Mouse (Mus musculus) stomach, embryonic 16.5 days (tissue): Measurements from ENCODE around the gene Gm15557. TPM values are rescaled to one million over a fixed set of nuclear protein-coding genes. Genes with fewer than 3 reads are reported as not detected.
A peak's percentile ranks its signal among the peaks of the same experiment; 100 is the strongest.

Experiments
- ATAC-seq: fragments of 200-750 bp; cut with Nextera tagmentation; 2 replicates; pipeline ENCODE4 v1.8.0; 2017; ENCODE audit warnings: moderate number of reproducible peaks, moderate TSS enrichment; ENCODE audit not compliant: insufficient read depth, low FRiP score
- H3K27ac ChIP-seq: fragments of 300-500 bp; sonication (generic); 2 replicates; pipeline ENCODE4 v1.5.1; 2014; ENCODE audit warnings: low read length
- H3K27me3 ChIP-seq: fragments of 300-500 bp; sonication (generic); 2 replicates; pipeline ENCODE4 v1.6.1; 2014; ENCODE audit warnings: low read length, control low read depth, mixed read lengths; ENCODE audit not compliant: control insufficient read depth, insufficient read depth
- H3K36me3 ChIP-seq: fragments of 300-500 bp; sonication (generic); 2 replicates; pipeline ENCODE4 v1.6.1; 2014; ENCODE audit warnings: low read length; ENCODE audit not compliant: control insufficient read depth, insufficient read depth
- H3K4me1 ChIP-seq: fragments of 300-500 bp; sonication (generic); 2 replicates; pipeline ENCODE4 v1.6.1; 2014; ENCODE audit warnings: low read length, control low read depth, mixed read lengths; ENCODE audit not compliant: control insufficient read depth, insufficient read depth
- H3K4me2 ChIP-seq: fragments of 300-500 bp; sonication (generic); 2 replicates; pipeline ENCODE4 v1.6.1; 2014; ENCODE audit warnings: low read depth, low read length, mixed read lengths
- H3K4me3 ChIP-seq: fragments of 300-500 bp; sonication (generic); replicated peaks from 2 replicates; pipeline ENCODE4 v1.5.1; 2014; ENCODE audit warnings: mild to moderate bottlenecking, low read length
- H3K9ac ChIP-seq: fragments of 300-500 bp; sonication (generic); 2 replicates; pipeline ENCODE4 v1.6.1; 2014; ENCODE audit warnings: low read length
- H3K9me3 ChIP-seq: fragments of 300-500 bp; sonication (generic); replicated peaks from 2 replicates; pipeline ENCODE4 v1.6.1; 2016; ENCODE audit warnings: low read length, control low read depth; ENCODE audit not compliant: control insufficient read depth
- WGBS: fragments of 180-500 bp; shearing (Covaris S2); extraction: QIAGEN DNeasy Blood & Tissue Kit; methylation state at CpG from one replicate; pipeline ENCODE4 v1.1.7; 2014; 5-methylcytosine and 5-hydroxymethylcytosine counted together
- polyA plus RNA-seq: library from polyadenylated mRNA; unstranded; fragments of >200 nt; fragmentation: Nextera tagmentation; extraction: Ambion mirVana; gene quantifications from 2 replicates; pipeline ENCODE4 v1.2.1, GENCODE M21; 2015

Gene Gm15557
- polyA plus RNA-seq, 1 experiment from 2014 or later, result not detected

DNA sequence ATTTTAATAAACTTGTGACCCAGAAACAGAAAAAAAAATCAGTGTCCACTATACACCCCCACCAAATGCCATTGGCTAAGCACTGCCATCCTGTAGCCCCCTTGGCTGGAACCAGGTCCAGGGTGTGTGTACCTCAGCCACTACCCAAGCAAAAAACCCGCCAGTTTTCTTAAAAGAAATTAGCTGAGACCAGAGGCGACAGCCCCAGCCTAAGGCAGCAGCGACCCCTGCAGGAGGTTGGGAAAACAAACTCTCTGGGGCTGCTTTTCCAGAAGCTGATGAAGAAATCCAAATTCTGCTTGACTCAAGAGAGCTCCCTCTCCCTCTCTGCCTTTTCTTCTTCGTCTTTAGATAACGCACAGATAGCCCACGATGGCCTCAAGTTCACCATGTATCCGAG is 5.5 kb downstream of the Gm15557 start:
- peaks cover 10% of the 10 kb centered on the region for H3K4me1 ChIP-seq
- WGBS, result 4% methylated on average over 7 of the region's 7 CpGs
- no peak for ATAC-seq
- no peaks in the 10 kb centered on the region for H3K9me3 ChIP-seq
- H3K9ac ChIP-seq, result no peak overlapping the region
- no peaks in the 10 kb centered on the region for H3K27me3 ChIP-seq
- no peaks in the 10 kb centered on the region for H3K36me3 ChIP-seq
- H3K27ac ChIP-seq, result no peak overlapping the region
- no peak overlapping the region for H3K4me3 ChIP-seq
- no peak overlapping the region for H3K4me2 ChIP-seq

DNA sequence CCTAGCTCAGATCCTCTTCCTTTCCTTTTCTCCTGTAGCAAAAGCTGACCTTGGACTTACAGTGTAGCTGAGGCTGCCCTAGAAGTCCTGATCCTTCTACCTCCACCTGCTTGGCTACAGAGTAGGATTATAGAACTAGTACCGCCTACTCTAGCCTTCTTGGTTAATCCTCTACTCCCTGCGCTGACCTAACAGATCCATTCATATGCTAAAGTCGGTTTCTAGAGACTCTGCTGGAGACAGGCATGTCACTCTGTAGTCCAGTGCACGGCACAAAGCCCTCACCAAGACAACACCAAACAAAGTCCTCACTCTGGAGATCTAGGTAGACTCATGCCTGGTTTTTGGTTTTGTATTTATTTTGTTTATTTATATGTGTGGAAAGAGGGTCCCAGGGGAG is 6.0 kb downstream of the Gm15557 start:
- Histone ChIP-seq H3K36me3 (no peaks in the 10 kb centered on the region), H3K27ac (no peak overlapping the region), H3K4me2 (no peak overlapping the region), H3K4me3 (no peak overlapping the region), H3K27me3 (no peaks in the 10 kb centered on the region), H3K9me3 (no peaks in the 10 kb centered on the region), H3K9ac (no peak overlapping the region), H3K4me1 (peaks cover 10% of the 10 kb centered on the region)
- WGBS, result 27% methylated on average over 4 of the region's 4 CpGs
- ATAC-seq, result no peak

DNA sequence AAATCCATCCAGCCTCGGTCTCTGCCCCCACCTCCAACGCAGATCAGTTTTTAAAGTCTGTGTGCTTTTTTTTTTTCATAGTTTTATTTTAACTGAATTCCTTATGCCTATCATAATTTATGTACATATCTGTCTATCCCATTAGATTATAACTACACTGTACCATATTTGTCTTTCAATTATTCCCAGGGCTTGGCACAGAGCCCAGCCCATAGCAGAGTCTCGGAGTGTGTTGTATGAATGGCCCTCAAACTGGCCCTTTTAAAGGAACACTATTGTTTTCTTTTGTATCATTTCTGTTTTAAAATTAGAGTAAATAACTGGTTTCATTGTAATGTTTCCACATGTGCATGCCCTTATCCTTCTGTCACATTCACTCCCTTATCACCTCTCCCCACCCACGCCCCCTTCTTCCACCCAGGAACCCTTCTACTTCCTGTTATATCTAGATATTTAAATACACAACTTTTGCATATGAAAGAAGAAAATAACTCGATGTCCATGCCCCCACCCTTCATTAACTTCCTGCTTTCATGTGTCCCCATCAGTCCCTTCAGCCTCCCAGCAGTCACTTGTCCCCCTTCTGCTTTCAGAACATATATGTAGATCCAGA is 7.0 kb downstream of the Gm15557 start:
- Histone ChIP-seq H3K36me3 (no peaks in the 10 kb centered on the region), H3K9me3 (no peaks in the 10 kb centered on the region), H3K27me3 (no peaks in the 10 kb centered on the region), H3K4me3 (no peak overlapping the region), H3K27ac (0 out of 2 replicates have a peak overlapping the region, but pooled peaks have one; percentile 14), H3K4me2 (no peak overlapping the region), H3K4me1 (peaks cover 10% of the 10 kb centered on the region), H3K9ac (no peak overlapping the region)
- ATAC-seq, result peak; percentile 57; the same call in 1 of the 2 replicates
- WGBS, result 32% methylated on average over 5 of the region's 5 CpGs

DNA sequence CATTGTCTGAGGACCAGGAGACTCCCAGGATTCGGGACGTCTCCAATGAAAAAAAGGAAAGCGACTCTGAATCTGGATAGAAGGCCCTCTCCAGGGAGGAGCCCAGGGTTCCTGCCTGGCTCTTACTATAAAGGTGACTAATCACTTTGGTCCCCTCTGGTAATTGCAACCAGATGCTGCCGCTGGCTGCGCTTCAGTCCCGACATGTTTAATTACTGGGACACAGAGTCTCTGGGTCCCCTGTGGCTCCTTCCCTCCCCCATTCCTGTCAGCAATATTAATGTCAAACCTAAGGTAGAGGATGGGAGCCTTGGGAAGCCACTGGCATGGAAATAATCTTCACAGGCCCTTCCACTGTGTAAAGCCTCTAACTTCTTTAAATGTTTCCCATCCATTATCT is 8.8 kb downstream of the Gm15557 start:
- Histone ChIP-seq H3K4me3 (no peak overlapping the region), H3K4me2 (no peak overlapping the region), H3K9ac (no peak overlapping the region), H3K27me3 (no peaks in the 10 kb centered on the region), H3K27ac (no peak overlapping the region), H3K36me3 (no peaks in the 10 kb centered on the region), H3K4me1 (peaks cover 2% of the 10 kb centered on the region; the same call in 1 of the 2 replicates), H3K9me3 (no peaks in the 10 kb centered on the region)
- ATAC-seq, result no peak
- WGBS, result 45% methylated on average over 6 of the region's 6 CpGs

DNA sequence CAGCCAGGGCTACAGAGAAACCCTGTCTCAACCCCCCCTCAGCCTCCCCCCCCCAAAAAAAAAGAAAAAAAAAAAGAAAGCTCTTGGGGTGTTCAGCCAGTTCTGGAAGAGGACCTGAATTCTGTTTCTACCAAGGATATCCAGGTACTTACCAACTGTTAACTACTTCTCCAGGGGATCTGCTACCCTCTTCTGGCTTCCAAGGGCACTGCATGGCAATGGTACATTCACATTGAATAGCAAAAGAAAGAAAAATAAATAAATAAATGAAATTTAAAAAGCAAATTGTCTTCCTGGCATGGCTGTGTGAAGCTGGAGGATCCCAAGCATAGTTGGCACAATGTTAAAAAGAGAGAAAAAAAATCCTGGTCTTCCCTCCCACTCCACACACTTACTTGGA is 11.5 kb downstream of the Gm15557 start:
- no peak overlapping the region for H3K27ac ChIP-seq
- H3K27me3 ChIP-seq, result no peaks in the 10 kb centered on the region
- no peak overlapping the region for H3K9ac ChIP-seq
- H3K4me3 ChIP-seq, result no peak overlapping the region
- ATAC-seq, result no peak
- no peaks in the 10 kb centered on the region for H3K36me3 ChIP-seq
- no peaks in the 10 kb centered on the region for H3K4me1 ChIP-seq
- H3K9me3 ChIP-seq, result no peaks in the 10 kb centered on the region
- H3K4me2 ChIP-seq, result no peak overlapping the region

DNA sequence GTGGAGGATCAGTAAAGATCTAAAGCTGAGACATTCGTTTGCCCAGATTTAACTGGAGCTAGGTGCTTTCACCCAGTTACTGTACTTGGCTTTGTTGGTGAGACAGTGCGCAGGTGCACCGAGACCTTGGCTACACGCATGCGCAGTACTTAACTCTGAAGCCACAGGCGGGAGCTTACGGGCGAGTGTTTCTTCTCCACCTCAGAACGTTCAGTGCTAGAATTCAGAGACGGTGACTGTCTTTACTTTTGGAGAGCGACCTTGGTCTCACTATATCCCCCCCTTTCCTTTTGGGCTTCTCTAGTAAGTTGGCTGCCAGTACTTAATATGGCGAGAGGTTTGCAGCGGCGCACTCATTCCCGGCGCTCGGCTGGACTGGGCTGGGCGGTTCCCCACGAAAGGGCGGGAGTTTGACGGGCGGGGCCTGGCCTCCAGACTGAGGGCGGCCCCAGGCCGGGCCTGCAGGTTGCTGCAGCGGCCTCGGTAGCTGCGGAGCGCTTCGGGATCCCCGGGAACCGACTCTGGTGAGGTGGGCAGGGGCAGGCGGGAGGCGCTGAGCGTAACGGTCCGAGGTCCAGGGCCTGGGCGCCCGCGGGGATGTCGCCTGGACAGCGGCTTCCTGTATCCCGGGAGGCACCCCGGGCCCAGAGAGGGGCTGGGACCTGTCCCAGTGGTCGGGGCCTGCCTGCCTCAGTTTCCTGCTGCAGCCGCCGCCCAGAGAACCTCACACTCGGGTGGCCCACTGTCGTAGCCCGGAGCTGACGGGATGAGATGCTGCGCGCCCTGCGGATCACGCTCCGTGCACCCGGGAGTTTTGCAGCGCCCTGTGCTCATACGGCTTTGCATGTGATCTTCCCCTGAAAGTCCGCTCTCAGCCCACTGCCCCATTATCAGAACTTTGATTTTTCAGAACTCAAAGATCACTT is 15.9 kb downstream of the Gm15557 start, which contains the start of gene Cep250:
Cep250 (plus strand) TSS at position 325 of the 926 bp plus-strand sequence.
- H3K4me3 ChIP-seq, result peak within 1 kb of the TSS; percentile 71
- H3K9me3 ChIP-seq, result no peaks in the 10 kb centered on the region
- H3K27me3 ChIP-seq, result no peaks in the 10 kb centered on the region
- peaks cover 6% of the 10 kb centered on the region; the same call in 1 of the 2 replicates for H3K4me1 ChIP-seq
- ATAC-seq, result peak; percentile 98
- H3K9ac ChIP-seq, result peak within 1 kb of the TSS; percentile 90
- H3K36me3 ChIP-seq, result no peaks in the 10 kb centered on the region
- peak within 1 kb of the TSS; percentile 54 for H3K4me2 ChIP-seq
- under 1% methylated on average over 59 of the region's 59 CpGs for WGBS
- peak within 1 kb of the TSS; percentile 82 for H3K27ac ChIP-seq

DNA sequence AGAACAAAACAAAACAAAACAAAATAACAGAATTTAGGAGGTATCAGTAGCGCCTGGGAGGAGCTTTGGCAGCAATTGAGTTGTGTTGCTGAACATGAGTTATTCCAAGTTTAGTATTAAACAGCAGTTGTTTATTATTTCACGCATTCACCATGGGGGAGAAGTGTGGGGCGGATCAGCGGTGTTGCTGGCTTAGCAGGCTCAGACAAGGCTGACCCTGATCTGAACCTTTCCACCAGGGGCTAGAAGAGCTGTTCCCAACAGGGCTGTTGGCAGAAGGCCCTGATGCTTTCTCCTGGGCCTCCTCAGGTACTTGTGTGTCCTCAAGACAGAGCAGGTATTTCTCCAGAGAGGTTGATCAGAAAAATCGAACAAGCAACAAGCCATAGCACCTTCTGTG is 19.5 kb downstream of the Gm15557 start:
- Histone ChIP-seq H3K4me1 (peaks cover 6% of the 10 kb centered on the region; the same call in 1 of the 2 replicates), H3K9ac (no peak overlapping the region), H3K4me3 (no peak overlapping the region), H3K27me3 (no peaks in the 10 kb centered on the region), H3K4me2 (no peak overlapping the region), H3K27ac (no peak overlapping the region), H3K36me3 (peaks cover 5% of the 10 kb centered on the region; the same call in 1 of the 2 replicates), H3K9me3 (no peaks in the 10 kb centered on the region)
- no peak for ATAC-seq
- WGBS, result 70% methylated on average over 5 of the region's 5 CpGs

DNA sequence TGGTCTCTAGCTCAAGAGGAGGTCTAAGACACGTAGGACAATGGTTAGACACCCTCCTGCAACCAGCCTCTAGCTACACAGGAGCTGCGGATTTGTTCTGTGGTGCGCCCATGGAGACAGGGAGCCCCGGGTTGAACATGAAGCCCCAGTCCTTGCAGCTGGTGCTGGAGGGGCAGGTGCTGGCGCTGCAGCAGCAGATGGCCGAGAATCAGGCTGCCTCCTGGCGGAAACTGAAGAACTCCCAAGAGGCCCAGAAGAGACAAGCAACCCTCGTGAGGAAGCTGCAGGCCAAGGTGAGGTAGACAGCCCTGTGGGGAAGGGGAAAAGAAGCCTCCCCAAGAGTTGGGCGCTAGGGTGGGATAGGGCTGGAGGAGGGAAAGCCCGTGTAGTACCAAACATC is 21.3 kb downstream of the Gm15557 start:
- Histone ChIP-seq H3K4me2 (no peak overlapping the region), H3K27ac (no peak overlapping the region), H3K4me3 (no peak overlapping the region), H3K9me3 (no peaks in the 10 kb centered on the region), H3K36me3 (peaks cover 16% of the 10 kb centered on the region), H3K4me1 (peaks cover 6% of the 10 kb centered on the region; the same call in 1 of the 2 replicates), H3K27me3 (no peaks in the 10 kb centered on the region), H3K9ac (no peak overlapping the region)
- ATAC-seq, result no peak
- WGBS, result 79% methylated on average over 10 of the region's 10 CpGs

DNA sequence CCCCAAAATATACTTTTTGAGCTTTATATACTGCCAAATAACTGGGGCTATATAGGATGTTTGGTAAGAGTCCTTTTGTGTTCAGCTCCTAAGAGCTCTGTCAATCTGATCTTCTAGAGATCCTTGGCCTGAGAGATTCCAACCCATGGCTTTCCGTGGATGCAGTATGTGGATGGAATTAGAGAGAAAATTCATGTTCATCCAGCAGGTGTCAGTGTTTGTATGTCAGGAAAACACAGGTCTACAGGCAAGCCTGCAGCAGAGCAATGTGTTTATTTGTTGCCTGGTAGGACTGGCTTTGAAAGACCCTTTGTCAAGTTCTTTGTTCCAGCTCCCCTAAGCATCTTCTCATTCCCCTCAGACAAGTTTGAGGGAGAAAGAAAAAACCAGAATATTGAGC is 22.5 kb downstream of the Gm15557 start:
- no peaks in the 10 kb centered on the region for H3K9me3 ChIP-seq
- 21% methylated on average over 1 of the region's 1 CpGs for WGBS
- peaks cover 16% of the 10 kb centered on the region for H3K36me3 ChIP-seq
- H3K27ac ChIP-seq, result no peak overlapping the region
- no peak overlapping the region for H3K4me3 ChIP-seq
- no peaks in the 10 kb centered on the region for H3K27me3 ChIP-seq
- H3K9ac ChIP-seq, result no peak overlapping the region
- H3K4me1 ChIP-seq, result 0 out of 2 replicates have a peak, but pooled peaks cover 3% of the 10 kb centered on the region
- no peak overlapping the region for H3K4me2 ChIP-seq
- ATAC-seq, result no peak
